Mouse (Mus musculus) bone marrow macrophage, adult 2 months (primary cell): ENCODE measurements at regions not wholly inside any gene's neighbourhood (a gene's known extent, or its start where the extent isn't known, plus 50 kb on each side); places are given as distances from the start of the nearest gene placed in this dataset.

Experiments used
- CTCF ChIP-seq: IDR thresholded peaks from 2 replicates; pipeline ENCODE4 v1.5.1; 2012; ENCODE audit warnings: low read depth, mild to moderate bottlenecking, low read length, moderate library complexity
- POLR2A ChIP-seq: IDR thresholded peaks from 2 replicates; pipeline ENCODE4 v1.6.1; 2012; ENCODE audit warnings: mild to moderate bottlenecking, low read depth, low read length, borderline replicate concordance

DNA sequence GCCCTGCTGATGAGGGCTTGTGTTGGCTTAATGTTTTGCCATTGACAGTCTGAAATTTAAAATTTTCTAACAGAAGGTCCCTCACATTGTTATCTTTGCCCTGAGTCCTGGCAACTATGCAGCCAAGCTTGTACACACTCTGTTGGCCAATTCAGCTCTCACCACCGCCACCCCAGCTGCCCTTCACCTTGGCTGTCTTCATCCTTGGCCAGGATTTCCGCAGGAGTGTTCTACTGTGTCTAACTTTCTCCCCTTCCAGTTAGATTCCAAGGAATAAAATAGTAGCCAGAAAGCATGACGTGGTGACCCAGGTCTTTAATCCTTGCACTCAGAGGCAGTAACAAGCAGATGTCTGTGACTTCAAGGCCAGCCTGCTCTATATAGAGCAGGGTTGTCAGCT, 87.4 kb downstream of the 1700129C05Rik start:
- TF ChIP-seq CTCF (no peak), POLR2A (no peak)
